Mouse (Mus musculus): ENCODE measurements around the gene Cited1. TPM values are rescaled to one million over a fixed set of nuclear protein-coding genes. Genes with fewer than 3 reads are reported as not detected.

The Cited1 gene
- not detected for polyA plus RNA-seq (2017; shearing (Covaris generic))

GRCm38 (mm10) chrX:102251937-102252860, at the start of gene Cited1:
TSS of gene Cited1 (minus strand) at chrX:102252181.

Other genes with a start within 250 kb of the Cited1 start
- 0.96 TPM for gene Rtl5, start 180.9 kb downstream of the Cited1 start, polyA plus RNA-seq (2017; shearing (Covaris generic))
- 21.4 TPM for gene Pin4, start 132.7 kb downstream of the Cited1 start, polyA plus RNA-seq (2017; shearing (Covaris generic))
- 5.0 TPM for gene Ercc6l, start 95.1 kb downstream of the Cited1 start, polyA plus RNA-seq (2017; shearing (Covaris generic))
- 694 TPM for gene Rps4x, start 62.8 kb downstream of the Cited1 start, polyA plus RNA-seq (2017; shearing (Covaris generic))